Mouse (Mus musculus): Measurements from ENCODE around the gene BC037034.

The BC037034 gene

DNA sequence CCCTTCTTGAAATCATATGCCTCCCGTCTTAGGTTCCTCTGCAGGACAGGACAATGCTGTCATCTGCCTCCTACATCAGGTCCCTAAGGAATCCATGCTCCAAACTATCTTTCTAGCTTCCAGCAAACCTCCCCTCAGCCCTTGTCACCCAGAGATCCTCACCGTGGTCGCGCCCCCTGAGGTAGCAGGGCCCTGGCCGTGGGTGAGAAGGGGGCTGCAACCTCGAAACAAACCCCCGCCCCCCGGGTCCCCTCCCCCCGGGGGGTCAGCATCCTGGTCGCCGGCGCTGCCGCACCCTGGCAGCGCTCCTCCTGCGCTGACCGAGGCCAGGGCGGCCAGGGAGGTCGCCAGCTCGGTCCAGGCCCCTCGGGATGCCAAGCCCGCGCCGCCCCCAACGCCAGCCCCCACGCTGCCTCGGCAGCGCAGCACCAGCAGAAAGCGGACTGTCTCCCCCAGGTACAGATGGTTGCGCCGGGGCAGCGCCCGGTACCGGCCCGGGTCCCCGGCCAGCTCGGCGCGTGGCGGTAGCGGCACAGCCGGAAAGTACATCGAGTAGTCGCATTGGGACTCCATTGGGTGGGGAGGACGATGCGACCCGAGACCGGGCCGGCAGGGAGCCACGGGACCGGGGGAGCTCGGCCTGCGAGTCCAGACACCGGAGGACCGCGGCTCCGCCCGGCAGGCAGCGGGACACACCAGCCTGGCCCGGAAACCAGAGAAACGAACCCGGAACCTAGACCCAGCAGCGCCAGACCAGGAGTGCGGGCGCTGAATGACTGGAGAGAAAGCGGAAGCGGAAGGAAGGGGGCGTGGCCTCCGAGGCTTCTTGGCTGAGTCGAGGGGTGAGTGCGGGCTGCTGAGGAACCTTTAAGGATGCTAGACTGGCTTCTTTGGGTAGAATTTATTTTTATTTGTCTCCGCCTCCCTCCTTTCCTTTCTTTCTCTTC lies at the start of gene BC037034:
Gene BC037034, minus strand, starts transcription at position 774 of the 947 bp plus-strand sequence.
- DNase-seq, result peak; percentile 95 to 96

DNA sequence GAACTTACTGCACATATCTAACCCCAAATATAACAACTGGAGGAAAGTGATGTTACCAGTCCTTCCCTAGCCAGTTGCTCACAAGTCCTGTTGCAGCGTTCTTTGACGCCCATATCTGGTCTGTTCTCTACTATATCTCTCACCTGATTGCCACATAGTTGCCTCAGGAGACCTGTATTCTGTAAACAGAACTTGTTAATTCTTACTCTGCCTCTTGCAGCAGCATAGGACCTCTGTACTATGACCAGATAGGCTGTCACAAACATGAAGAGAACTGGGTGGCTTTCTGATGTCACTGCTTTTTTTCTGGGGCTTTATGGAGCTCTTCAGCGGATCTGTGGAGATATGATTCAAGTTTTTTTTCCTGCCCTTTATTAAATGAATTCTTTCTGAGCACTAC lies 49.0 kb upstream of the BC037034 start:
- no peak for DNase-seq

DNA sequence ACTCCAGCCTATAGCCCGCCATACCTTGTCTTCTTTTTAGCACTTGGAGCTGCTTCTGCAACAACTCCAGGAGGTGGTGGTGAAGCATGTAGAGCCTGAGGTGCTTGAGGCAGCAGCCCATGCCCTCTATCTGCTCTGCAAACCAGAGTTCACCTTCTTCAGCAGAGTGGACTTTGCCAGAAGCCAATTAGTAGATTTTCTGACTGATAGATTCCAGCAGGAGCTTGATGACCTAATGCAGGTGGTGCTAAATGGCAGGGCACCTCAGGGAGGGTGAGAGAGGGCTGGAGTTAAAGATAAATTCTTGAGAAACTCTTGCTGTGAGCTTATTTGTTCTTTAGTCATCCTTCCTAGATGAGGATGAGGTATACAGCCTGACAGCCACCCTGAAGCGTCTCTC lies 35.8 kb upstream of the BC037034 start:
- no peak for DNase-seq

DNA sequence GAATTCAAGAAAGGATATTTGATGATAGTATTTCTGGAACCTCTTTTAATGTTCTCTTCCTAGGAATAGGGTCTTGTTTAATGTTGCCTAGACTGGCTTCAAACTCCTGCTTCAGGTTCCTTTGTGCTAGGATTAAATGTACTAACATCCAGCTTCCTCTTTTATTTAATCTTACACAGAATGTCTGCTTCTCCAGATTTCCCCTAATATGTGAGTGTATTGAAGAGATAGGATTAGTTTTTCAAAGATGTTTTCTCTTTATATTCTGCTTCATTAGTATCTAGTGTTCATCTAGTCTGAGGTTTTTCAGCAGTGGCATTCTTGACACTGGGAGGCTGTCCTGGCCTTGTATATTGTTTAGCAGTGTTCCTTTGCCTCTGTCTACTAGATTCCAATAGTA lies 30.3 kb upstream of the BC037034 start:
- DNase-seq, result no peak

DNA sequence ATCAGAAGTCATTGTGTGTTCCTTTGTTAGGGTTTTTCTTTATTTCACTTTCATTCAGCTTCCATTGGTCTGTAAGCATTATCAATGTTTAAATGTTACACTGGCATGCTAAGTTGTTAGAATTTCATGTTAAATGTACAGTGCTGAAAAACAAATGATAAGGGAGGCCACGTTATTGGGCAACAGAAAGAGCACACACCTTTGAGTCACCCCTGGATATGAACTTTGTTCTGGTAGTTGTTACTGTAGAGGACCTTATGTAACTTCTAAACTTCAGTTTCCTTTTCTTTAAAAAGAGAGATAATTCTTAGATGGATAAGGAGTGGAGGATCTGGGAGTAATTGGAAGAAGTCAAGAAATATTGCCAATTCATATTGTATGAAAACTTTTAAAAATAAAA lies 27.8 kb upstream of the BC037034 start:
- no peak for DNase-seq

DNA sequence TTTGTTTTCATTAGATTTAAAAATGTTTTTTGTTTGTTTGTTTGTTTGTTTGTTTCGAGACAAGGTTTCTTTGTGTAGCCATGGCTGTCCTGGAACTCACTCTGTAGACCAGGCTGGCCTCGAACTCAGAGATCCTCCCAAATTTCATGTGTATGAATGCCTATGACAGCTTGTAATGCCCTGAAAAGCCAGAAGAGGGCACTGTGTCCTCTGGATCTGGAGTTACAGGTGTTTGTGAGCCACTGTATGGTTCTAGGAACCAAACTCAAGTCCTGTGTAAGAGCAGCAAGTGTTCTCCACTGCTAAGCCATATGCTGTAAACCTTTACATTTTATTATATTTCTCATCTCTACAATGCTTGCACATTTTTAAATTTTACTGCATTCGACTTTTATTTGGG lies 24.0 kb upstream of the BC037034 start:
- peak; percentile 46 to 47 for DNase-seq

DNA sequence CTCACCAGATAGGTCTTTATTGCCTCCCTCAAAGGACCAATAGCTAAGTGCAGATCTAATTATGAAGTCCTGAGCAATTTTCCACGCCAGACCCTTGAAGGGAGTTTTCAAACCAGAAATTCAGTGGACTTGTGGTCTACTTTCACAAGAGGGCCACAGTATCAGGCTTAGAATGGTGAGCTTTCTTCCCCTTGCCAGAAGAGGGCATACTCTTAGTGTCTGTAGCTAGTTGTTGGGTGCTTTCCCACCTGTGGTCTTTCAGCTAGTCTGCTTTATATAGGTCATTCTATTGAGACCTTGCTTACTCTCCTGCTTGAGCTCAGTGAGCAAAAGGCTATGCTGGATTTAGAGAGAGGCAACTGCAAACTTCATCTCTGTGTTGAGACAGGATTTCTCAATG lies 19.7 kb upstream of the BC037034 start:
- no peak for DNase-seq

DNA sequence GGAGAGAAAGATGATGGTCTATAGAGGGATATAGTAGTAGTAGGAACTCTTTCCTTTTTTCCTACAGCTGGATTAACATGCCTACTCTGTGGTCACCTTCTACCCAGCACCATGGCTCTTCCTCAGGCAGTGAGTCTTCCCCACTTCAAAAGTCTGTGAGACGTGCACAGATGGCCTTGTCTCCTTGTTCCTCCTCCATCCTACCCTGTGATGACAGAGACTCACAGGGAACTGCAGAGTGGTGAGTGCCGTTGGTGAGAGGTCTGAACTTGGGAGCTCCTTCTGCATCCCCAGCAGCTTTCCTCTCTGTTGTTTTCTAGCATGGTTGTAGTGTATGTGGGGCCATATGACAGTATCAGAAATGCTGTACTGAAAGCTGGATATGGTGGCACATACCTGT lies 18.0 kb upstream of the BC037034 start:
- no peak for DNase-seq

DNA sequence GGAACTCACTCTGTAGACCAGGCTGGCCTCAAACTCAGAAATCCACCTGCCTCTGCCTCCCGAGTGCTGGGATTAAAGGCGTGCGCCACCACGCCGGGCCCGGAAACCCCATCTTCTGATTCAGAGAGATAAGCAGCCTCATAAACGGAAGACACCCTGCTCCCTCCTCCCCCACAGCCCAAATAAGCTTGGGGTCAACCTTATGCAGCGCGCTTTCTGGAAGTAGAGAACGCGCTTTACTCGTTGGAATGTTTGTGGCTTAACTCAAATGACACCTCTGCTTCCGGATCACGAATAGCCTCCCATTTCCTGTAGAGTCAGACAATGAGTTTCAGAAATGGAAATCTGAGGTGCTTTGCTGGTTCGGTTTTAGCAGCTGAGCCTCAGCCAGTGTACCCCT lies 17.0 kb upstream of the BC037034 start:
- DNase-seq, result no peak

DNA sequence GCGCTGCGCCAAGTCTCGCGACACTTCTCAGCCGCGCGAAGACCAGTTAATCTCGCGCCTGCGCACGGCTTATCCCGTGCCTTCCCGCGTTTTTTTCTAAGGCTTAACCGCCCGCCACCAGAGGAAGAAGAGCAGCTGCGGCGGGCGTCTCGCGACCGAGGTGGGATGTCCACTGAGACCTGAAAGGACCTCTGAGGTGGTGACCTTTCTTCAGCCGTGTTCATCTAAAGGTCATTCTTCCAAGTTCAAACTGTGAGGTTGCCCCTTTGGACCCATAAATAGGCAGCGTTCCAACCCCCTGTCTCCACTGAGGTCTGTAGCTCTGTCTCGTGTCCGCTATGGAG lies 16.6 kb upstream of the BC037034 start:
- no peak for DNase-seq

DNA sequence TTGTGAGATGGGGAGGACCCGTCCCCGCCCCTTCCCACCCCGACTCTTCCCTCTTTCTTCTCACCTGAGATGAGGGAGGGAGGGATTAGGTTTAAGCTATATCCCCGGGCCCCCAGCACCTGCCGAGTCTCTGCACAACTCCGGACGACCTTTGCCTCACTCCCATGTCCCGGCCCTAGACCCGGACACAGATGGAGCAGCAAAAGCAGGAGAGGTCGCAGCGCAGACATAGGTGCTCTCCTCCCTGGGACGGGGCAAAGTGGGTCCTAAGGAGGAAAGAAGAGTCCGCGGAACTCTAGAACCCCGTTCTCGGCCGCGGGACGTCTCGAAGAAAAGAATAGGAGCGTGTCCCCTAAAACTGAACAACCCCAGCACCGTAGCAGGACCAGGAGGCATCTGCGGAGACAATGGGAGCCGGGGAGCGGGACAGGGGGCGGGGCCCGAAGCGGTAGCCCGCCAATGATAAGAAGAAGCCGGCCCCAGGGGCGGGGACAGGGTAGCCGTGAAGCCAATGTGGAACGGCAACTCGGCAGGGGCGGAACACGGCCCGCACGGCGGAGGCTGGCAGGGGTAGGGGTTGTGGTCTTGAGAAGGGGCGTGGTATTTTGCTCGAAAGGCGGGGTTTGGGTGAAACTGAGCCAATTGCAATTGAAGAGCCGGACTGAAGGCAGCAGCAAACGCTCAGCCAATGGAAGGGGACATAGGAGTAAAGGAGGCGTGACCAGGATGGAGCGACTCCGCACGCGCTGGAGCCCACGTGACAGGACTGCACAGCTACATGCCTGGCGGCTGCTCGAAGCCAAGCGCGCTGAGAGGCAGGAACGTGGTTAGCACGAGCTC lies 16.0 kb upstream of the BC037034 start, which contains the start of the genes Gm43720, Gpc2 and Stag3:
Gene Gm43720, minus strand, starts transcription at position 374 of the 840 bp plus-strand sequence.
Gene Gpc2, minus strand, starts transcription at position 421 of the 840 bp plus-strand sequence.
Gene Stag3, plus strand, starts transcription at position 656 of the 840 bp plus-strand sequence.
- peak; percentile 84 to 87 for DNase-seq

DNA sequence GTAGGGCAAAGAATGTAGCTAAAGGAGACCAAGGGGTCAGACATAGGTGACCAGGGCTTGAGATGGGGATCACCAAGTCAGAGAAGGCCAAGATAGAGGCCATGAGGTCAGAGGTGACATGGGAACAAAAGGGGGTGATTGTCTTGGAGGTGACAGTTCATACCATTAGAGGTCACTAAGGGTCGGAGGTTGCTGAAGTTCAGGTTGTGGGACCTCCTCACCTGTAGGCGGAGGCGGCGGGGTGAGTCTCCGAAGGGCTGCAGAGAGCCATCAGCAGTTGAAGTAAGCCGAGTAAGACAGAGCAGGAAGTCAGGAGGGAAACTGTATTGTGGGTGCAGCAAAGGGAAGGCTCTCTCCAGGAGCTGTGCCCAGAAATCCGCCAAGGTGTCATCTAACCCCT lies 14.2 kb upstream of the BC037034 start:
- DNase-seq, result no peak

DNA sequence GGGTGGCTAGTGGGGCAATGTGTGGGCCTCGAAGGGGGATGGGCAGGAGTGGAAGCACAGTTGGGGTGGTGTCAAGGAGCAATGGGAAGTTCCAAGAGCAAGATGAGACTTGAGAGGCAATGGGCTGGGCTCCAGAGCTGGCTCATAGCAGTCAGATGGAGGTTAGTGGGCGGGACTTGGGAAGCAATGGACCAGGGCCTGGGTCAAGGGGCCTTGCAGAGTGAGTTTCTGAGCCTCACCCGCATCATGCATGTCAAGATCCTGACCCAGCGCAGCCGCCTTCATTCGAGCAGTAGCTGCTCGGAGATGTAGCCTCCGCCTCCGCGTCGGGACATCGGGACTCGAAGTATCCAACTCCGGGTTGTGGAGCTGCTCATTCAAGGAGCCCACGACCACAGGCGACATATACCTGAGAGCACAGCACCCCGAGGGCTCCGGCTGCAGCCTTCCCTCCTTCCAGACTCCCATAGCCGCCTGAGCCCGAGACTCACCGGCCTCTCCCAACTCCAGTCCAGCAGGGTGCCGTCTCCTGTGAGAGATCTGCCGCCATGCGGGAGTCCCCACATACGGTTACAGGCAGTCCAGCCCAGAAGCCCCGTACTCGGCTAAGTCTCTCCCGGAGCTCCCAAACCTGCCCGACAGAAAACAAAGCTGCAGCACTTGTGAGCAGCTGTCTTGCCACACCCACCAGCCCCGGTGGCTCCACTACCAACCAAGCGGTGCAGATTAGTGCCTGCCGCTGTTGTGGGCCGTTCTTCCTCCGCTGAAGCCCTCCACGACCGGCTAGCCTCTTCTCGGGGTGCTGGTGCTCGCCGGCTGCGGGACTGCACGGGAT lies 11.6 kb upstream of the BC037034 start:
- no peak for DNase-seq

DNA sequence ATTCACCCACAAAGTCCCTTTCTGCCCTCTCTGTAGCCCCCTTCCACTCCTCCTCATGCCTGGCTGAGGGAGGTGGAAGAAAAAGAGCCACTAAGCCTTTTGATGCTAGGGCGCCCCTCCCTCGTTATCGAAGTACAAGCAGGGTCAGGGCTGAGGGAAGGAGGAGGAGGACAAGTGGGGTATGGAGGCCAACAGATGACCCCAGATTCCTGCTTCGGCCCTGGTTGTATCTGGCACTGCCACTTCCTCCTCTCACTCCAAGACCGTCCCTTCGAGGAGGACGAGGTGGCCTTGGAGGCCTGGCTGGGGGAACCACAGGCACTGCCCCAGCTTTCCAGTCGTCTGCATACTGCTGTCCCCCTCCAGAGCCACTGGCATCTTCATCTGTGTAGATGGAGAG lies 10.4 kb upstream of the BC037034 start:
- no peak for DNase-seq

DNA sequence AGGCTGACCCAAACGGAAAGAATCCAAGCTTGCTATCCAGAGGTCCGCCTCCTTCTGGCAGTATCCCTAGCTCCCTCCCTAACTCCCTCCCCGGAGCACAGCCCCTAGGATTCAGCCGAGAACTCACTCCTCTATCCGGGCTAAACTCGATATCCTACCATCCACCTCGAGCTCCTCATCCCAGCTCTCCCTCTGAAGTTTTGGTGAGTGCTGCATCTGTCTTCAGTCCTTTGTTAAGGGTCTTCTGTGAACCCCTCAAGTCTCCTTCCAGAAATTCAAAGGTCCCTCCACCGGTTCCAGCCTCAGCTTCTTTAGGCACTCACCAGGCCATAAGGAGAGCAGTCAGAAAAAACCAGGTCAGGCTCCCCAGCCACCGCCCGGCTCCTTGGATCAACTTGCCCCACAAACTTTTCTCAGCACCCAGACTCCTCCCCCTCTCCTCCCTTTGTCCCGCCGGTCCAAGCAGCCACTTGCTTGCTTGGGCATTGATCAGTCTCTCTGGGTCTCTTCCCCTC lies 8.6 kb upstream of the BC037034 start, which contains the start of gene Gal3st4:
Gene Gal3st4, minus strand, starts transcription at position 432 of the 515 bp plus-strand sequence.
- DNase-seq, result no peak

DNA sequence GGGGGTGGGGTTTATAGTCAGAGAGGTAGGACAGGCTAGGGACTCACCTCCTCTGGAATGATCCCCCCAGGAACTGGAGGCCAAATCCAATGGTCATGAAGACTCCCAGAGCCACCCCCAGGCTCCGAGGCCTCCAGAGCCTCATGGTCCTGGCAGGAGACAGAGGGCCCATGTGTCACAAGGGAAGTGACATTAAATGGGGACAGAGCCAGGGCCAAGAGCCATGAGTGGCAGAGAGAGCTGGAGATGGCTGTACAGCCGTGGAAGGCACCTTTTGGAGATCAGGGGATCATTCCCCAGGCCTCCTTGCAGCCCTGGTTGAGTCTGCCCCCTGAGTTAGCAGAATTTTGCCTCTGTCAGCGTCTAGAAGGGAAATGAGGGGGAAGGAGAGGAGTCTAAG lies 7.4 kb upstream of the BC037034 start:
- DNase-seq, result no peak

DNA sequence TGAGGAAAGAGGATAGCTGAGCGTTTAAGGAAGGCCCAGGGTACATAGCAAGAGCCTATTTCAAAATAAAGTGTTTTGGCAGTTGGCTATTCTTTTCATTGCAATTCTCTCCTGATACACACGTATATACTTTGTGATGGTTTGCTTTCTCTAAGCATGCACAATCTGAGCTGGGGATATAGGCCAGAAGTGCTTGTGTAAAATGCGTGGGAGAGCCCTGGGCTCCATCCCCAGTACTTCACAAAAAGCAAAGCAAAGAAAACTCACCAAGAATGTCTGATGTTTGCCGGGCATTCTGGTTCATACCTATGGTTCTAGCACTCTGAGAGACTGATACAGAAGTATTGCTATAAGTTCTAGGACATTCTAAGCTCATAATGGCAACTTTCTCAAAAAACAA lies 5.1 kb upstream of the BC037034 start:
- no peak for DNase-seq

DNA sequence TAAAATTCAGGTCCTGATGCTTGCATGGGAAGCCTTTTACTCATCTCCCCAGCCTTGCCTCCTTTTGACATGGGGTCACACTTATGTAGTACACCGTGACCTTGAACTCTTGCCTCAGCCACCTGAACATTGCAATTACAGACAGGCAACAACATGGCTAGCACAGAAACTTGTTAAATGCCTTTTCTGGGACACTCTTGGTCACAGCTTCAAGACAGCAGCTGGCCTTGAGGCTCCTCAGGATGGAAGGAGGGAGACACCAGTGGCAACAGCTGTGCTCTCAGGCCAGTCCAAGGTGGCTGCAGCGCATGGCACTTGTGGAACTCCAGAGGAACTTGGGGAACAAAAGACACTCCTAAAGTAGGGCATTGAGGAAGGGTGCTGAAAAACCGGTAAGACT lies 3.3 kb upstream of the BC037034 start:
- no peak for DNase-seq

DNA sequence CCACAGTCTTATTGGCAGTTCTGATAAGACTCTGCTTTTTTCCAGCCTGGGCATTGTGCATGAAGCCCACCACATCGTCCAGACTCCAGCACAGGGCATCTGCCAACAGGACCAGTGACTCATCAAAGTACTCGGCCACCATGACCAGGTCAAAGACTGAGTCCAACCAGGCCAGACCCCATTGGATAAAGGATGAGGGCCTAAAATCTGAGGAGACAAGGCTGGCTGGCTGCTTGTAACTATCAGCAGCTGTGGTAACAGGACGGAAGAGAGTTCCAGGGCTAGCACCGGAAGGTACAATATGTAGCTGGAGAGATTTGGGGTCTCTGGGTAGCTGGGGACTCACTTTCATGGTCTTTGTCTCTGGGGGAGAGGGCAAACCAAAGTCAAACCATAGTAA lies 1.9 kb upstream of the BC037034 start:
- DNase-seq, result no peak

DNA sequence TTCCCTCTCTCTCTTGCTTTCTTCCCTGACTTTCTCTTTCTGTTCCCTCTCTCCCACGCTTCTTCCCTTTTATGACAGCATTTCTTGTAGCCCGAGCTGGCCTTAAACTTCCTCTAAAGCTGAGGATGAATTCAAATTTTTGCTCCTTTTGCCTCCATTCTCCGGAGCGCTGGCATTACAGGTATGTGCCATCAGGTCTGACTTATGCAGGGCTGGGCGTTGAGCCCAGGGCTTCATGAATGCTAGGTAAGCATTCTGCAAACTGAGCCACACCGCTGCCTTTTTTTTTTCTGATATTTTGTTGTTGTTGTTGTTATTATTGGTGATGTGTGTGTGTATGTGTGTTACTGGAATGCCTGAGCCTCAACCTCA lies 360 bp upstream of the BC037034 start:
- no peak for DNase-seq

DNA sequence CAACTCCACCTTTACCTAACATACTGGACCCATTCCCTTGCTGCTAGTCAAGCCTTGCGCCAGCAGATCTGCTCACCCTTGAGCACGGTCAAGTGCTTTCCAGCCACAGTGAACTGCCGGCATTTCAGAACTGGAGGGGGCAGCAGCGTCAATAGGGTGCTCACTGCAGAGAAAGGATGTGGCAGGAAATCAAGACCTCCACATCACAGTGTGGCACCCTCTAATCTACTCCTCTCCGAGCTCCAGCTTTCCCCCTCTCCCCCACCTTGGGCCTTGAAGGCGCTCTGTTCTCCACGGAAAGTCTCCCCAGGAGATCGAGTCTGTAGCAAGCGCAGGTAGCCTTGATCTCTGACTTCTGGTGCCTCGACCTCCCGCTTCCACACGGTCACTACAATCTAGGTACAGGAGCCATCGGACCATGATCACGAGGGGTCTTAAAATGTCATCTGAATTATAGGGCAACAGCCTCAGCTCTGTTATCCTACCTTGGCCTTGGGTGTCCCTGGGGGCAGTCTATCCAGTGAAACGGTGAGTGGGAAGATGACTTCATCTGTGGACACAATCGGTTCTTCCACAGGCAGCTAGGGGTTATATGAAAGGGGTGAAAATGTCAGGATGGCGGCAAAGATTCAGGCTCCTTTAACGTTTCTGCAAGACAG lies 1.1 kb downstream of the BC037034 start:
- DNase-seq, result no peak

DNA sequence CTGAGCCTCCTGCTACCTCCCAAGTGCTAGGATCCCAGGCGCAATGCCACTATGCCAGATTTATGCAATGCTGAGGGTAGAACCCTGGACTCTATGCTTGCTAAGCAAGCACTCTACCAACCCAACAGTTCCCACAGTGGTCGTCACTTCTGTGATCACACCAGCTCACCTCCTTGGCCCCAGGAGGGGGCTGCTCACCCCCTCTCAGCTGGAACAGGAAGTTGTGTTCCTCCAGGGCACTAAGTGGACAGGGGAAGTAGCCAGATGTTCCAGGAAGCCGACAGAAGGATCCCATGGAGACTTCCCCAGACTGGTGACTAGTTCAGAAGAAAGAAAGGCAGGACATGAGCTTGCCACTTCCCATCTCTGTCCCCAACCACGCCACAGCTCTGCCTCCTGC lies 1.8 kb downstream of the BC037034 start:
- no peak for DNase-seq
